Mouse (Mus musculus): ENCODE data around the gene Osbpl5. TPM values are rescaled to one million over a fixed set of nuclear protein-coding genes. Genes with fewer than 3 reads are reported as not detected.

The Osbpl5 gene
- total and polyA plus RNA-seq, 3 experiments = 0.60 TPM; not detected in 2

GRCm38 (mm10) chr7:143752056-143752455 lies 4.7 kb downstream of the Osbpl5 start:
- DNase-seq (ENCODE audit: low spot score) (no peak), ATAC-seq (ENCODE audit: extremely low read depth, insufficient number of reproducible peaks, low FRiP score, poor library complexity, severe bottlenecking) (no peak)
- TF ChIP-seq TAL1 (conservative IDR thresholded peaks at IDR 0.05; ENCODE audit: low read depth, low read length) = no peak
- TF ChIP-seq POLR2AphosphoS5 (IDR thresholded peaks at IDR 0.05; ENCODE audit: insufficient replicate concordance, low read depth, low read length) = no peak
- no peak for TF ChIP-seq GATA2 (IDR thresholded peaks at IDR 0.05; ENCODE audit: borderline replicate concordance, low read depth, low read length)
- TF ChIP-seq GATA1 (IDR thresholded peaks at IDR 0.05; ENCODE audit: borderline replicate concordance, low read length) = no peak
- no peak for TF ChIP-seq CTCF (IDR thresholded peaks at IDR 0.05; ENCODE audit: low read depth, low read length)
- H3K36me3 ChIP-seq (replicated peaks) = no peaks in the 10 kb centered on the region
- H3K4me1 ChIP-seq (ENCODE audit: insufficient read depth, low read depth, low read length) = peaks cover 4% of the 10 kb centered on the region; the same call in 1 of the 2 replicates
- no peak overlapping the region; the same call in 1 of the 2 replicates for H3K4me3 ChIP-seq (ENCODE audit: low read depth, low read length)
- H3K9me3 ChIP-seq (replicated peaks) = no peaks in the 10 kb centered on the region
- H3K27me3 ChIP-seq (ENCODE audit: insufficient read depth, low read length) = peaks cover 47% of the 10 kb centered on the region

- Histone ChIP-seq H3K27me3 (ENCODE audit: insufficient read depth, low read length) (peaks cover 44% of the 10 kb centered on the region), H3K9me3 (replicated peaks) (no peaks in the 10 kb centered on the region), H3K36me3 (replicated peaks) (no peaks in the 10 kb centered on the region), H3K4me3 (ENCODE audit: low read depth, low read length) (no peak overlapping the region), H3K4me1 (ENCODE audit: insufficient read depth, low read depth, low read length) (no peaks in the 10 kb centered on the region)
- DNase-seq (ENCODE audit: low spot score) = no peak
- TF ChIP-seq TAL1 (conservative IDR thresholded peaks at IDR 0.05; ENCODE audit: low read depth, low read length) (no peak), GATA2 (IDR thresholded peaks at IDR 0.05; ENCODE audit: borderline replicate concordance, low read depth, low read length) (no peak), CTCF (IDR thresholded peaks at IDR 0.05; ENCODE audit: low read depth, low read length) (no peak), GATA1 (IDR thresholded peaks at IDR 0.05; ENCODE audit: borderline replicate concordance, low read length) (no peak), POLR2AphosphoS5 (IDR thresholded peaks at IDR 0.05; ENCODE audit: insufficient replicate concordance, low read depth, low read length) (no peak)
- ATAC-seq (ENCODE audit: extremely low read depth, insufficient number of reproducible peaks, low FRiP score, poor library complexity, severe bottlenecking) = no peak
These were observed 5.4 kb downstream of the Osbpl5 start for GRCm38 (mm10) chr7:143751380-143751779.

GRCm38 (mm10) chr7:143749045-143749444 lies 7.7 kb downstream of the Osbpl5 start:
- Histone ChIP-seq H3K36me3 (replicated peaks) (no peaks in the 10 kb centered on the region), H3K27me3 (ENCODE audit: insufficient read depth, low read length) (peaks cover 30% of the 10 kb centered on the region), H3K4me3 (ENCODE audit: low read depth, low read length) (no peak overlapping the region), H3K4me1 (ENCODE audit: insufficient read depth, low read depth, low read length) (no peaks in the 10 kb centered on the region), H3K9me3 (replicated peaks) (no peaks in the 10 kb centered on the region)
- TF ChIP-seq TAL1 (conservative IDR thresholded peaks at IDR 0.05; ENCODE audit: low read depth, low read length) = no peak
- no peak for DNase-seq (ENCODE audit: low spot score)
- ATAC-seq (ENCODE audit: extremely low read depth, insufficient number of reproducible peaks, low FRiP score, poor library complexity, severe bottlenecking) = no peak

- DNase-seq (ENCODE audit: low spot score) (no peak), ATAC-seq (ENCODE audit: extremely low read depth, insufficient number of reproducible peaks, low FRiP score, poor library complexity, severe bottlenecking) (no peak)
- H3K4me3 ChIP-seq (ENCODE audit: low read depth, low read length) = no peak overlapping the region
- no peak for TF ChIP-seq CTCF (IDR thresholded peaks at IDR 0.05; ENCODE audit: low read depth, low read length)
- no peak for TF ChIP-seq TAL1 (conservative IDR thresholded peaks at IDR 0.05; ENCODE audit: low read depth, low read length)
- TF ChIP-seq POLR2AphosphoS5 (IDR thresholded peaks at IDR 0.05; ENCODE audit: insufficient replicate concordance, low read depth, low read length) = no peak
- no peak for TF ChIP-seq GATA2 (IDR thresholded peaks at IDR 0.05; ENCODE audit: borderline replicate concordance, low read depth, low read length)
- no peak for TF ChIP-seq GATA1 (IDR thresholded peaks at IDR 0.05; ENCODE audit: borderline replicate concordance, low read length)
- no peaks in the 10 kb centered on the region for H3K9me3 ChIP-seq (replicated peaks)
- peaks cover 27% of the 10 kb centered on the region for H3K27me3 ChIP-seq (ENCODE audit: insufficient read depth, low read length)
- no peaks in the 10 kb centered on the region for H3K4me1 ChIP-seq (ENCODE audit: insufficient read depth, low read depth, low read length)
- H3K36me3 ChIP-seq (replicated peaks) = no peaks in the 10 kb centered on the region
These were observed 8.5 kb downstream of the Osbpl5 start for GRCm38 (mm10) chr7:143748041-143748868.

- no peaks in the 10 kb centered on the region for H3K9me3 ChIP-seq (replicated peaks)
- no peak for ATAC-seq (ENCODE audit: extremely low read depth, insufficient number of reproducible peaks, low FRiP score, poor library complexity, severe bottlenecking)
- peaks cover 28% of the 10 kb centered on the region for H3K27me3 ChIP-seq (ENCODE audit: insufficient read depth, low read length)
These were observed 16.1 kb downstream of the Osbpl5 start for GRCm38 (mm10) chr7:143740653-143741052.

GRCm38 (mm10) chr7:143739511-143740461 lies 17.0 kb downstream of the Osbpl5 start:
- Histone ChIP-seq H3K4me1 (ENCODE audit: insufficient read depth, low read depth, low read length) (no peaks in the 10 kb centered on the region), H3K9me3 (replicated peaks) (no peaks in the 10 kb centered on the region), H3K4me3 (ENCODE audit: low read depth, low read length) (no peak overlapping the region), H3K27me3 (ENCODE audit: insufficient read depth, low read length) (peaks cover 31% of the 10 kb centered on the region), H3K36me3 (replicated peaks) (no peaks in the 10 kb centered on the region)
- no peak for TF ChIP-seq POLR2AphosphoS5 (IDR thresholded peaks at IDR 0.05; ENCODE audit: insufficient replicate concordance, low read depth, low read length)
- TF ChIP-seq TAL1 (conservative IDR thresholded peaks at IDR 0.05; ENCODE audit: low read depth, low read length) = no peak
- no peak for TF ChIP-seq CTCF (IDR thresholded peaks at IDR 0.05; ENCODE audit: low read depth, low read length)
- TF ChIP-seq GATA1 (IDR thresholded peaks at IDR 0.05; ENCODE audit: borderline replicate concordance, low read length) = no peak
- TF ChIP-seq GATA2 (IDR thresholded peaks at IDR 0.05; ENCODE audit: borderline replicate concordance, low read depth, low read length) = no peak
- no peak for ATAC-seq (ENCODE audit: extremely low read depth, insufficient number of reproducible peaks, low FRiP score, poor library complexity, severe bottlenecking)
- no peak for DNase-seq (ENCODE audit: low spot score)

More at GRCm38 (mm10) chr7:143740653-143741052, 16.1 kb downstream of the Osbpl5 start:
- Histone ChIP-seq H3K4me1 (ENCODE audit: insufficient read depth, low read depth, low read length) (no peaks in the 10 kb centered on the region), H3K36me3 (replicated peaks) (no peaks in the 10 kb centered on the region), H3K4me3 (ENCODE audit: low read depth, low read length) (no peak overlapping the region)
- no peak for DNase-seq (ENCODE audit: low spot score)
- TF ChIP-seq POLR2AphosphoS5 (IDR thresholded peaks at IDR 0.05; ENCODE audit: insufficient replicate concordance, low read depth, low read length) = no peak
- no peak for TF ChIP-seq TAL1 (conservative IDR thresholded peaks at IDR 0.05; ENCODE audit: low read depth, low read length)
- no peak for TF ChIP-seq GATA2 (IDR thresholded peaks at IDR 0.05; ENCODE audit: borderline replicate concordance, low read depth, low read length)
- no peak for TF ChIP-seq CTCF (IDR thresholded peaks at IDR 0.05; ENCODE audit: low read depth, low read length)
- TF ChIP-seq GATA1 (IDR thresholded peaks at IDR 0.05; ENCODE audit: borderline replicate concordance, low read length) = no peak
